Mouse (Mus musculus) limb, embryonic 14.5 days (tissue): ENCODE results near the gene Parva. TPM values are rescaled to one million over a fixed set of nuclear protein-coding genes. Genes with fewer than 3 reads are reported as not detected.
A peak's percentile ranks its signal among the peaks of the same experiment; 100 is the strongest.

ENCODE experiments used
- ATAC-seq: fragments of 200-750 bp; cut with Nextera tagmentation; 2 replicates; pipeline ENCODE4 v1.8.0; 2017; ENCODE audit warnings: low read depth, moderate number of reproducible peaks, moderate TSS enrichment; ENCODE audit not compliant: low FRiP score
- DNase-seq: peaks from one replicate; pipeline ENCODE4 v3.0.0-alpha.2; 2015; ENCODE audit warnings: low spot score
- H3K27ac ChIP-seq: fragments of 300-500 bp; sonication (generic); replicated peaks from 2 replicates; pipeline ENCODE4 v1.5.1; 2014; ENCODE audit warnings: low read depth, mild to moderate bottlenecking, low read length, moderate library complexity, mixed read lengths
- H3K27me3 ChIP-seq: fragments of 300-500 bp; sonication (generic); 2 replicates; pipeline ENCODE4 v1.6.1; 2014; ENCODE audit warnings: low read length, mixed read lengths; ENCODE audit not compliant: control insufficient read depth, insufficient read depth
- H3K36me3 ChIP-seq: fragments of 300-500 bp; sonication (generic); 2 replicates; pipeline ENCODE4 v1.6.1; 2014; ENCODE audit warnings: mild to moderate bottlenecking, low read length, moderate library complexity, mixed read lengths; ENCODE audit not compliant: control insufficient read depth, insufficient read depth
- H3K4me1 ChIP-seq: fragments of 300-500 bp; sonication (generic); 2 replicates; pipeline ENCODE4 v1.6.1; 2014; ENCODE audit warnings: antibody characterized with exemption, low read length, mixed read lengths; ENCODE audit not compliant: control insufficient read depth, insufficient read depth
- H3K4me2 ChIP-seq: fragments of 300-500 bp; sonication (generic); replicated peaks from 2 replicates; pipeline ENCODE4 v1.6.1; 2014; ENCODE audit warnings: low read depth, mild to moderate bottlenecking, low read length, moderate library complexity; ENCODE audit not compliant: severe bottlenecking
- H3K4me3 ChIP-seq: fragments of 300-500 bp; sonication (generic); replicated peaks from 2 replicates; pipeline ENCODE4 v1.5.1; 2014; ENCODE audit warnings: low read length
- H3K9ac ChIP-seq: fragments of 300-500 bp; sonication (generic); 2 replicates; pipeline ENCODE4 v1.6.1; 2014; ENCODE audit warnings: mild to moderate bottlenecking, low read depth, low read length, moderate library complexity; ENCODE audit not compliant: severe bottlenecking
- H3K9me3 ChIP-seq: fragments of 300-500 bp; sonication (generic); 2 replicates; pipeline ENCODE4 v1.6.1; 2016; ENCODE audit warnings: low read length; ENCODE audit not compliant: control insufficient read depth
- POLR2A ChIP-seq: fragments of 200-500 bp; IDR thresholded peaks from 2 replicates; pipeline ENCODE4 v1.8.0; 2012; ENCODE audit warnings: inconsistent platforms, mild to moderate bottlenecking, moderate library complexity, borderline replicate concordance; ENCODE audit not compliant: insufficient read depth, insufficient read length; ENCODE audit errors: extremely low read depth
- WGBS: fragments of 180-500 bp; shearing (Covaris S2); extraction: QIAGEN DNeasy Blood & Tissue Kit; methylation state at CpG from one replicate; pipeline ENCODE4 v1.1.7; 2014; 5-methylcytosine and 5-hydroxymethylcytosine counted together
- polyA plus RNA-seq, 2 experiments: library from polyadenylated mRNA; depleted of rRNA in 1 of 2; stranded (reverse) in 1 of 2; unstranded in 1 of 2; fragments of >200 nt; fragmentation: Nextera tagmentation in 1 of 2; extraction: Ambion mirVana in 1 of 2; gene quantifications; 2 replicates each; pipeline versions ENCODE4 v1.2.1 to v1.2.3; 2012 to 2014

Gene Parva
- polyA plus RNA-seq (2012; rRNA removed) (82.2 and 82.3 TPM in 2 replicates), polyA plus RNA-seq (2014; fragmentation: Nextera tagmentation; extraction: Ambion mirVana) (88.8 and 96.9 TPM in 2 replicates)

DNA sequence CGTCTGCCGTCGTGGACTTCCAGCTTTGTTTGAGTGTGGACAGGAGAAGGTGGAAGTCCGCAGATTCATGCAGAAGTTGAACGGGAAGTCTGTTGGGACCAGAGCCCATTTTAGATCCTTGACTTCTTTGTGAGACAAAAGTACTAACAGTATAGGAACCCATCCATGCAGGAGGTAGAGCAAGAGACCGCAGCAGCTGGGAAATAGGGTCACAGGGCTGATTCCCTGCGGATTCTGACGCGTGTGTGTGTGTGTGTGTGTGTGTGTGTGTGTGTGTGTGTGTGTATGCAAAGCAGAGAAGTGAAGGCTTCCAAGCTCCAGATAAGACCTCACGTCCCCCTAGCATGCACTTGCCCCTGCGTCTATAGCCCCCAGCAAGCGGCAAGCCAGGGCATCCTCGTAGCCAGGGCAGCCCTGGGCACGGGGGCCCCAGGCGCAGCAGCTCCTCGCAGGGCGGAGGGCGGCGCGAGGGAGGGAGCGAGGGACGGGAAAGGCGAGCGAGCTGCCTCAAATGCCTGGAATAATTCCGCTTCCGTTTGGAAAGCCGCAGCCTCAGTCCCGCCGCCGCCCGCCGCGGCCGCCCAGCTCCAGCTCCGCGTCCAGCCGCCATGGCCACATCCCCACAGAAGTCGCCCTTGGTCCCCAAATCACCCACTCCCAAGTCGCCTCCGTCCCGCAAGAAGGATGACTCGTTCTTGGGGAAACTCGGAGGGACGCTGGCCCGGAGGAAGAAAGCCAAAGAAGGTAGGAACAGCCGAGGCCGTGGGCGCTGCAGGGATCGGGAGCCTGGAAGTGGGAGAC is at the start of gene Parva:
Gene Parva (plus strand): TSS at position 149 of the 801 bp plus-strand sequence.
- Histone ChIP-seq H3K4me3 (peak within 1 kb of the TSS; percentile 58), H3K27ac (peak within 1 kb of the TSS; percentile 97), H3K4me2 (peak within 1 kb of the TSS; percentile 65), H3K27me3 (no peaks in the 10 kb centered on the region), H3K4me1 (peaks cover 13% of the 10 kb centered on the region; the same call in 1 of the 2 replicates), H3K9ac (peak within 1 kb of the TSS; percentile 95), H3K36me3 (no peaks in the 10 kb centered on the region), H3K9me3 (no peaks in the 10 kb centered on the region)
- peak; percentile 87 for ATAC-seq
- peak; percentile 71 for DNase-seq
- peak; percentile 88 for TF ChIP-seq POLR2A
- under 1% methylated on average over 47 of the region's 49 CpGs for WGBS

DNA sequence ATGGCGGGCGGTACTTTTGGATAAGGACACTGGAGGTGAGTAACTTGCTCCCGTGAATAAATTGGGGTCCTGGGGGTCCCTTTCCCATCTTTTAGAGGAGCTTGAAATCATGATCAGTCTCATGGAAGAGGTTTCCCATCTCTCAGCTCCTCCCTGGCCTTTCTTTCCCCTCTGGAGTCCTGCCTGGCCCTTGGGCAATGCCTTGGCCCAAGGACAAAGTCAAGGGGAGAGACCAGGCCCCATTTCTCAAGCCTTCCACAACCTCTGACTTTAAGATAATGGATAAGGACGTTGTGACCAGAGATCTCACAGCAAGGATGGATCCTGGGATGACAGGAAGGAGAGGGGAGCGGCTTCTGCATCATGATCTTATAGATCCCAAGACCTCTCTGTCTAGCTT is 49.2 kb upstream of the Parva start:
- Histone ChIP-seq H3K9me3 (no peaks in the 10 kb centered on the region), H3K27me3 (no peaks in the 10 kb centered on the region), H3K9ac (no peak overlapping the region), H3K36me3 (no peaks in the 10 kb centered on the region), H3K4me3 (no peak overlapping the region), H3K4me2 (no peak overlapping the region), H3K4me1 (no peaks in the 10 kb centered on the region), H3K27ac (no peak overlapping the region)
- ATAC-seq, result no peak
- no peak for TF ChIP-seq POLR2A
- WGBS, result 89% methylated on average over 5 of the region's 5 CpGs
- DNase-seq, result no peak

GRCm38 (mm10) chr7:112378476-112378875 is 48.8 kb upstream of the Parva start:
- DNase-seq (no peak), ATAC-seq (no peak)
- no peak overlapping the region for H3K4me3 ChIP-seq
- no peak for TF ChIP-seq POLR2A
- no peaks in the 10 kb centered on the region for H3K36me3 ChIP-seq
- H3K27ac ChIP-seq, result no peak overlapping the region
- no peaks in the 10 kb centered on the region for H3K27me3 ChIP-seq
- H3K9ac ChIP-seq, result no peak overlapping the region
- H3K4me2 ChIP-seq, result no peak overlapping the region
- no peaks in the 10 kb centered on the region for H3K4me1 ChIP-seq
- 63% methylated on average over 5 of the region's 5 CpGs for WGBS
- H3K9me3 ChIP-seq, result no peaks in the 10 kb centered on the region

DNA sequence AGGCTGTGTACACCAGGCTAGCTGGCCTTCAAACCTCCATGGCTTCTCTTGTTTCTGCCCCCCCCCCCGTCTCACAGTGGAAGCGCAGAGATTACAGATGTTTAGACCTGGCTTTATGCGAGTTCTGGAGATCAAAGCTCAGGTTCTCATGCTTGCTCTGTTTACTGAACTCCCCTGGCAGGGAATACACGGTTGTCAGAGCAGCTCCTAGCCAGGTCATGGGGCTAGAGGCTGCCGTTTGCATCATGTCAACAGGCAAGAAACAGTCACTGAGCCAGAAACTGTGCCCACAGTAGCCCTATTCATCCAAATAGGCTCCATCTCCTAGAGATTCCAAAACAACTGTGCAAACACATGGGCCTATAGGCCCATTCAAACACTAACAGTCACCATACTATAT is 40.8 kb upstream of the Parva start:
- no peak for TF ChIP-seq POLR2A
- 50% methylated on average over 5 of the region's 5 CpGs for WGBS
- ATAC-seq (no peak), DNase-seq (no peak)
- Histone ChIP-seq H3K4me2 (no peak overlapping the region), H3K36me3 (no peaks in the 10 kb centered on the region), H3K27me3 (no peaks in the 10 kb centered on the region), H3K9ac (no peak overlapping the region), H3K4me3 (no peak overlapping the region), H3K27ac (no peak overlapping the region), H3K4me1 (peaks cover 24% of the 10 kb centered on the region), H3K9me3 (no peaks in the 10 kb centered on the region)

DNA sequence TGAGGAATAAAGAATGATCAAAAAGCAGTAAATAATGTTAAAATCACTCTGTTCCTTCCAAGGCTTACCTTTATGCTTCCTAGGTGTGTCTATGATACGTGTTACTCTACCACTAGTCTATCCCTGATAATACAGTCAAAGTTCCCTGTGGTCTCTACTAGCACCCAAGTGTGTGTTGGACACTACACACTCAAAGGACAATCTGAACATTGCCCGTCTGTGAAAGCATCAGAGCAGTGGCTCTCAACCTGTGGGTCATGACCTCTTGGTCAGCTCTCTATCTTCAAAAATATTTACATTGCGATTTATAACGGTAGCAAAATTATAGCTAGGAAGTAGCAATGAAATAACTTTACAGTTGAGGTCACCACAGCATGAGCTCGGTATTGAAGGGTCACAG is 39.4 kb upstream of the Parva start:
- peaks cover 34% of the 10 kb centered on the region for H3K4me1 ChIP-seq
- no peaks in the 10 kb centered on the region for H3K27me3 ChIP-seq
- H3K4me2 ChIP-seq, result no peak overlapping the region
- H3K9ac ChIP-seq, result no peak overlapping the region
- H3K27ac ChIP-seq, result no peak overlapping the region
- H3K9me3 ChIP-seq, result no peaks in the 10 kb centered on the region
- ATAC-seq, result no peak
- no peak for TF ChIP-seq POLR2A
- 84% methylated on average over 5 of the region's 5 CpGs for WGBS
- H3K4me3 ChIP-seq, result no peak overlapping the region
- DNase-seq, result no peak
- H3K36me3 ChIP-seq, result no peaks in the 10 kb centered on the region
